Mouse (Mus musculus): ENCODE data around the gene Kif1b. TPM values are rescaled to one million over a fixed set of nuclear protein-coding genes. Genes with fewer than 3 reads are reported as not detected.

The Kif1b gene
- 41.2 and 48.8 TPM in 2 replicates for polyA plus RNA-seq (2015; fragmentation: Nextera tagmentation; extraction: Ambion mirVana)

GRCm38 (mm10) chr4:149307596-149308490 lies at the start of gene Kif1b:
TSS of gene Kif1b (minus strand) at chr4:149307693.
- Histone ChIP-seq H3K27me3 (no peaks in the 10 kb centered on the region), H3K9ac (peak within 1 kb of the TSS; percentile 90), H3K4me3 (replicated peaks) (peak within 1 kb of the TSS; percentile 90), H3K36me3 (no peaks in the 10 kb centered on the region), H3K27ac (replicated peaks) (peak within 1 kb of the TSS; percentile 94), H3K4me1 (peaks cover 28% of the 10 kb centered on the region), H3K9me3 (replicated peaks) (no peaks in the 10 kb centered on the region), H3K4me2 (replicated peaks) (peak within 1 kb of the TSS; percentile 84)
- peak; percentile 97 for ATAC-seq (ENCODE audit: insufficient number of reproducible peaks, low FRiP score, low TSS enrichment, low read depth)
- WGBS, result under 1% methylated on average over 73 of the region's 79 CpGs

GRCm38 (mm10) chr4:149354671-149355070 lies 47.2 kb upstream of the Kif1b start:
- Histone ChIP-seq H3K4me2 (replicated peaks) (no peak overlapping the region), H3K4me3 (replicated peaks) (no peak overlapping the region), H3K27ac (replicated peaks) (no peak overlapping the region), H3K9ac (no peak overlapping the region), H3K4me1 (no peaks in the 10 kb centered on the region), H3K9me3 (replicated peaks) (no peaks in the 10 kb centered on the region), H3K27me3 (no peaks in the 10 kb centered on the region), H3K36me3 (peaks cover 95% of the 10 kb centered on the region)
- no peak for ATAC-seq (ENCODE audit: insufficient number of reproducible peaks, low FRiP score, low TSS enrichment, low read depth)
- 96% methylated on average over 8 of the region's 8 CpGs for WGBS

- Histone ChIP-seq H3K4me3 (replicated peaks) (no peak overlapping the region), H3K4me2 (replicated peaks) (no peak overlapping the region), H3K36me3 (peaks cover 87% of the 10 kb centered on the region), H3K27ac (replicated peaks) (no peak overlapping the region), H3K4me1 (no peaks in the 10 kb centered on the region), H3K9ac (no peak overlapping the region), H3K9me3 (replicated peaks) (no peaks in the 10 kb centered on the region), H3K27me3 (no peaks in the 10 kb centered on the region)
- WGBS, result 89% methylated on average over 8 of the region's 8 CpGs
- ATAC-seq (ENCODE audit: insufficient number of reproducible peaks, low FRiP score, low TSS enrichment, low read depth), result no peak
Measured at GRCm38 (mm10) chr4:149351596-149352150, 44.2 kb upstream of the Kif1b start.

- peaks cover 88% of the 10 kb centered on the region for H3K36me3 ChIP-seq
- ATAC-seq (ENCODE audit: insufficient number of reproducible peaks, low FRiP score, low TSS enrichment, low read depth), result no peak
- WGBS, result 69% methylated on average over 5 of the region's 5 CpGs
Measured at GRCm38 (mm10) chr4:149348963-149349362, 41.5 kb upstream of the Kif1b start.

GRCm38 (mm10) chr4:149345873-149346272 lies 38.4 kb upstream of the Kif1b start:
- H3K4me2 ChIP-seq (replicated peaks), result no peak overlapping the region
- H3K27me3 ChIP-seq, result no peaks in the 10 kb centered on the region
- H3K9me3 ChIP-seq (replicated peaks), result no peaks in the 10 kb centered on the region
- 61% methylated on average over 5 of the region's 5 CpGs for WGBS
- H3K4me3 ChIP-seq (replicated peaks), result no peak overlapping the region
- H3K9ac ChIP-seq, result no peak overlapping the region
- peaks cover 89% of the 10 kb centered on the region for H3K36me3 ChIP-seq
- H3K27ac ChIP-seq (replicated peaks), result no peak overlapping the region
- no peaks in the 10 kb centered on the region for H3K4me1 ChIP-seq
- ATAC-seq (ENCODE audit: insufficient number of reproducible peaks, low FRiP score, low TSS enrichment, low read depth), result 0 out of 2 replicates have a peak, but pooled peaks have one; percentile 30

More at GRCm38 (mm10) chr4:149348963-149349362, 41.5 kb upstream of the Kif1b start:
- Histone ChIP-seq H3K27ac (replicated peaks) (no peak overlapping the region), H3K4me2 (replicated peaks) (no peak overlapping the region), H3K9me3 (replicated peaks) (no peaks in the 10 kb centered on the region), H3K27me3 (no peaks in the 10 kb centered on the region), H3K4me3 (replicated peaks) (no peak overlapping the region), H3K4me1 (no peaks in the 10 kb centered on the region), H3K9ac (no peak overlapping the region)

GRCm38 (mm10) chr4:149344311-149344710 lies 36.8 kb upstream of the Kif1b start:
- Histone ChIP-seq H3K27ac (replicated peaks) (no peak overlapping the region), H3K4me1 (no peaks in the 10 kb centered on the region), H3K27me3 (no peaks in the 10 kb centered on the region), H3K36me3 (peaks cover 88% of the 10 kb centered on the region), H3K9me3 (replicated peaks) (no peaks in the 10 kb centered on the region), H3K4me2 (replicated peaks) (no peak overlapping the region), H3K9ac (no peak overlapping the region), H3K4me3 (replicated peaks) (no peak overlapping the region)
- WGBS, result 79% methylated on average over 8 of the region's 8 CpGs
- no peak for ATAC-seq (ENCODE audit: insufficient number of reproducible peaks, low FRiP score, low TSS enrichment, low read depth)

GRCm38 (mm10) chr4:149340680-149341079 lies 33.2 kb upstream of the Kif1b start:
- H3K4me2 ChIP-seq (replicated peaks), result no peak overlapping the region
- no peak for ATAC-seq (ENCODE audit: insufficient number of reproducible peaks, low FRiP score, low TSS enrichment, low read depth)
- no peaks in the 10 kb centered on the region for H3K27me3 ChIP-seq
- peaks cover 93% of the 10 kb centered on the region for H3K36me3 ChIP-seq
- 41% methylated on average over 2 of the region's 2 CpGs for WGBS
- no peak overlapping the region for H3K9ac ChIP-seq
- no peaks in the 10 kb centered on the region for H3K9me3 ChIP-seq (replicated peaks)
- no peaks in the 10 kb centered on the region for H3K4me1 ChIP-seq
- H3K27ac ChIP-seq (replicated peaks), result no peak overlapping the region
- no peak overlapping the region for H3K4me3 ChIP-seq (replicated peaks)

- no peak for ATAC-seq (ENCODE audit: insufficient number of reproducible peaks, low FRiP score, low TSS enrichment, low read depth)
- Histone ChIP-seq H3K9me3 (replicated peaks) (no peaks in the 10 kb centered on the region), H3K4me1 (no peaks in the 10 kb centered on the region), H3K9ac (no peak overlapping the region), H3K36me3 (peaks cover 93% of the 10 kb centered on the region), H3K27me3 (no peaks in the 10 kb centered on the region), H3K4me2 (replicated peaks) (no peak overlapping the region), H3K4me3 (replicated peaks) (no peak overlapping the region), H3K27ac (replicated peaks) (no peak overlapping the region)
- WGBS, result 64% methylated on average over 5 of the region's 5 CpGs
Measured at GRCm38 (mm10) chr4:149339426-149340214, 32.1 kb upstream of the Kif1b start.

GRCm38 (mm10) chr4:149338137-149338536 lies 30.6 kb upstream of the Kif1b start:
- no peak overlapping the region for H3K4me2 ChIP-seq (replicated peaks)
- WGBS, result 56% methylated on average over 2 of the region's 2 CpGs
- no peak overlapping the region for H3K27ac ChIP-seq (replicated peaks)
- H3K9me3 ChIP-seq (replicated peaks), result no peaks in the 10 kb centered on the region
- ATAC-seq (ENCODE audit: insufficient number of reproducible peaks, low FRiP score, low TSS enrichment, low read depth), result no peak
- no peaks in the 10 kb centered on the region for H3K4me1 ChIP-seq
- H3K4me3 ChIP-seq (replicated peaks), result no peak overlapping the region
- H3K27me3 ChIP-seq, result no peaks in the 10 kb centered on the region
- H3K9ac ChIP-seq, result no peak overlapping the region
- H3K36me3 ChIP-seq, result peaks cover 92% of the 10 kb centered on the region

- H3K27me3 ChIP-seq, result no peaks in the 10 kb centered on the region
- no peaks in the 10 kb centered on the region for H3K9me3 ChIP-seq (replicated peaks)
- ATAC-seq (ENCODE audit: insufficient number of reproducible peaks, low FRiP score, low TSS enrichment, low read depth), result no peak
- H3K36me3 ChIP-seq, result peaks cover 92% of the 10 kb centered on the region
- H3K9ac ChIP-seq, result no peak overlapping the region
- no peak overlapping the region for H3K4me3 ChIP-seq (replicated peaks)
- no peak overlapping the region for H3K4me2 ChIP-seq (replicated peaks)
- 86% methylated on average over 9 of the region's 9 CpGs for WGBS
- no peaks in the 10 kb centered on the region for H3K4me1 ChIP-seq
- no peak overlapping the region for H3K27ac ChIP-seq (replicated peaks)
Measured at GRCm38 (mm10) chr4:149337353-149337752, 29.9 kb upstream of the Kif1b start.

GRCm38 (mm10) chr4:149336302-149336701 lies 28.8 kb upstream of the Kif1b start:
- H3K27ac ChIP-seq (replicated peaks), result no peak overlapping the region
- H3K4me3 ChIP-seq (replicated peaks), result no peak overlapping the region
- H3K36me3 ChIP-seq, result peaks cover 91% of the 10 kb centered on the region
- 86% methylated on average over 7 of the region's 7 CpGs for WGBS
- no peaks in the 10 kb centered on the region for H3K4me1 ChIP-seq
- no peak overlapping the region for H3K4me2 ChIP-seq (replicated peaks)
- 0 out of 2 replicates have a peak, but pooled peaks cover under 1% of the 10 kb centered on the region for H3K9me3 ChIP-seq (replicated peaks)
- ATAC-seq (ENCODE audit: insufficient number of reproducible peaks, low FRiP score, low TSS enrichment, low read depth), result no peak
- H3K9ac ChIP-seq, result no peak overlapping the region
- no peaks in the 10 kb centered on the region for H3K27me3 ChIP-seq
